Mouse (Mus musculus) intestine, postnatal 0 days (tissue): ENCODE measurements around the gene En2. TPM values are rescaled to one million over a fixed set of nuclear protein-coding genes. Genes with fewer than 3 reads are reported as not detected.

ENCODE experiments used
- ATAC-seq: fragments of 200-750 bp; cut with Nextera tagmentation; 2 replicates; pipeline ENCODE4 v1.8.0; 2017; ENCODE audit warnings: mild to moderate bottlenecking, moderate TSS enrichment, moderate library complexity
- H3K27ac ChIP-seq: fragments of 300-500 bp; sonication (generic); 2 replicates; pipeline ENCODE4 v1.5.1; 2014; ENCODE audit warnings: mild to moderate bottlenecking, low read depth, low read length, moderate library complexity
- H3K27me3 ChIP-seq: fragments of 300-500 bp; sonication (generic); replicated peaks from 2 replicates; pipeline ENCODE4 v1.6.1; 2014; ENCODE audit warnings: low read length, mixed read lengths; ENCODE audit not compliant: control insufficient read depth, insufficient read depth
- H3K36me3 ChIP-seq: fragments of 300-500 bp; sonication (generic); 2 replicates; pipeline ENCODE4 v1.6.1; 2014; ENCODE audit warnings: mild to moderate bottlenecking, moderate library complexity; ENCODE audit not compliant: control insufficient read depth, insufficient read depth
- H3K4me1 ChIP-seq: fragments of 300-500 bp; sonication (generic); replicated peaks from 2 replicates; pipeline ENCODE4 v1.6.1; 2014; ENCODE audit warnings: antibody characterized with exemption, low read length, mixed read lengths; ENCODE audit not compliant: control insufficient read depth, insufficient read depth
- H3K4me2 ChIP-seq: fragments of 300-500 bp; sonication (generic); replicated peaks from 2 replicates; pipeline ENCODE4 v1.6.1; 2014; ENCODE audit warnings: low read depth, mild to moderate bottlenecking, moderate library complexity
- H3K4me3 ChIP-seq: fragments of 300-500 bp; sonication (generic); 2 replicates; pipeline ENCODE4 v1.5.1; 2014; ENCODE audit warnings: low read depth, low read length
- H3K9ac ChIP-seq: fragments of 300-500 bp; sonication (generic); 2 replicates; pipeline ENCODE4 v1.6.1; 2014; ENCODE audit warnings: mild to moderate bottlenecking, low read depth, low read length
- H3K9me3 ChIP-seq: fragments of 300-500 bp; sonication (generic); 2 replicates; pipeline ENCODE4 v1.6.1; 2016; ENCODE audit warnings: mixed run types; ENCODE audit not compliant: control insufficient read depth
- CTCF ChIP-seq: sonication (generic); IDR thresholded peaks from 2 replicates; pipeline ENCODE4 v1.5.1; 2016; ENCODE audit warnings: low read depth, mild to moderate bottlenecking, control low read depth, antibody characterized with exemption, moderate library complexity
- WGBS: fragments of 180-500 bp; shearing (Covaris S2); extraction: QIAGEN DNeasy Blood & Tissue Kit; methylation state at CpG from one replicate; pipeline ENCODE4 v1.1.7; 2014; 5-methylcytosine and 5-hydroxymethylcytosine counted together
- polyA plus RNA-seq: library from polyadenylated mRNA; unstranded; fragments of >200 nt; fragmentation: Nextera tagmentation; extraction: Ambion mirVana; gene quantifications from 2 replicates; pipeline ENCODE4 v1.2.1, GENCODE M21; 2015

The En2 gene
- polyA plus RNA-seq, 1 experiment from 2014 or later, result not detected

- ATAC-seq, result no peak
Measured at GRCm38 (mm10) chr5:28144555-28144954, 20.9 kb upstream of the En2 start.

GRCm38 (mm10) chr5:28146018-28146417 lies 19.5 kb upstream of the En2 start:
- Histone ChIP-seq H3K4me3 (no peak overlapping the region), H3K27me3 (no peaks in the 10 kb centered on the region), H3K9me3 (no peaks in the 10 kb centered on the region), H3K9ac (no peak overlapping the region), H3K4me2 (no peak overlapping the region), H3K36me3 (no peaks in the 10 kb centered on the region), H3K27ac (no peak overlapping the region), H3K4me1 (no peaks in the 10 kb centered on the region)
- WGBS, result 76% methylated on average over 8 of the region's 8 CpGs
- TF ChIP-seq CTCF, result no peak
- no peak for ATAC-seq

More at GRCm38 (mm10) chr5:28144555-28144954, 20.9 kb upstream of the En2 start:
- no peak overlapping the region for H3K4me2 ChIP-seq
- no peak overlapping the region for H3K9ac ChIP-seq
- H3K27me3 ChIP-seq, result no peaks in the 10 kb centered on the region
- H3K36me3 ChIP-seq, result no peaks in the 10 kb centered on the region
- H3K27ac ChIP-seq, result no peak overlapping the region
- H3K9me3 ChIP-seq, result no peaks in the 10 kb centered on the region
- TF ChIP-seq CTCF, result no peak
- no peaks in the 10 kb centered on the region for H3K4me1 ChIP-seq
- no peak overlapping the region for H3K4me3 ChIP-seq

- Histone ChIP-seq H3K27me3 (no peaks in the 10 kb centered on the region), H3K36me3 (no peaks in the 10 kb centered on the region), H3K4me1 (no peaks in the 10 kb centered on the region), H3K27ac (no peak overlapping the region), H3K9me3 (no peaks in the 10 kb centered on the region), H3K4me2 (no peak overlapping the region), H3K4me3 (no peak overlapping the region), H3K9ac (no peak overlapping the region)
- no peak for ATAC-seq
- WGBS, result 46% methylated on average over 3 of the region's 3 CpGs
- no peak for TF ChIP-seq CTCF
Measured at GRCm38 (mm10) chr5:28148473-28148872, 17.0 kb upstream of the En2 start.

- 86% methylated on average over 3 of the region's 3 CpGs for WGBS
- Histone ChIP-seq H3K27ac (no peak overlapping the region), H3K27me3 (0 out of 2 replicates have a peak, but pooled peaks cover 6% of the 10 kb centered on the region), H3K4me1 (no peaks in the 10 kb centered on the region), H3K9me3 (no peaks in the 10 kb centered on the region), H3K4me2 (no peak overlapping the region), H3K36me3 (no peaks in the 10 kb centered on the region), H3K4me3 (no peak overlapping the region), H3K9ac (no peak overlapping the region)
- ATAC-seq, result no peak
- TF ChIP-seq CTCF, result no peak
Measured at GRCm38 (mm10) chr5:28149436-28149835, 16.1 kb upstream of the En2 start.

GRCm38 (mm10) chr5:28157044-28157730 lies 8.3 kb upstream of the En2 start:
- H3K4me1 ChIP-seq, result no peaks in the 10 kb centered on the region
- TF ChIP-seq CTCF, result no peak
- no peaks in the 10 kb centered on the region for H3K9me3 ChIP-seq
- H3K4me2 ChIP-seq, result no peak overlapping the region
- no peak overlapping the region for H3K9ac ChIP-seq
- no peak for ATAC-seq
- H3K36me3 ChIP-seq, result no peaks in the 10 kb centered on the region
- H3K27me3 ChIP-seq, result peaks cover 71% of the 10 kb centered on the region
- WGBS, result 4% methylated on average over 9 of the region's 9 CpGs
- no peak overlapping the region for H3K4me3 ChIP-seq
- H3K27ac ChIP-seq, result no peak overlapping the region

- no peak for TF ChIP-seq CTCF
- Histone ChIP-seq H3K36me3 (no peaks in the 10 kb centered on the region), H3K4me1 (no peaks in the 10 kb centered on the region), H3K4me3 (0 out of 2 replicates have a peak overlapping the region, but pooled peaks have one; percentile 2), H3K27me3 (peaks cover 75% of the 10 kb centered on the region), H3K9ac (no peak overlapping the region), H3K27ac (no peak overlapping the region), H3K4me2 (no peak overlapping the region), H3K9me3 (no peaks in the 10 kb centered on the region)
- no peak for ATAC-seq
- 3% methylated on average over 17 of the region's 17 CpGs for WGBS
Measured at GRCm38 (mm10) chr5:28157781-28158180, 7.7 kb upstream of the En2 start.
